In genomic region chr15:80074663-80075373, GRCm38 (mm10) we compare ENCODE assay signal across 11 mouse cellular contexts. TPM values are rescaled to one million over a fixed set of nuclear protein-coding genes. Genes with fewer than 3 reads are reported as not detected.
DNase-seq lines count a peak whose midpoint lies in the region; ATAC-seq lines count a peak whose summit lies in the region.
"Had no signal": no experiment of that assay in that cellular context is flagged by ENCODE, and none has a peak within 500 bp of the region (broad histone marks: within the 10 kb centered on the region; RNA-seq: fewer than 3 reads in every experiment).

No protein-coding gene starts in this region.

- no peak for ATAC-seq in limb, embryonic 12.5 days (ENCODE audit: insufficient number of reproducible peaks, insufficient read depth, low FRiP score, low TSS enrichment, low read depth)
- no peak for ATAC-seq in hindbrain, embryonic 14.5 days (ENCODE audit: low FRiP score)
- ATAC-seq: CD4-positive, CD25-positive, alpha-beta regulatory T cell, adult 4 months had no signal

- peaks cover 37% of the 10 kb centered on the region for H3K36me3 ChIP-seq in limb, embryonic 12.5 days
- H3K36me3 ChIP-seq in hindbrain, embryonic 14.5 days (replicated peaks; ENCODE audit: control insufficient read depth, insufficient read depth): peaks cover 35% of the 10 kb centered on the region

- peak; percentile 86 for DNase-seq in gastrocnemius, adult 18-20 months (ENCODE audit: low spot score)
- DNase-seq in gastrocnemius, postnatal 4 days (ENCODE audit: low spot score in 2 of 2): no peak
- peak; percentile 55 to 67 for DNase-seq in right cerebral cortex, postnatal 10 days (ENCODE audit: low spot score in 2 of 2)
- DNase-seq in right cerebral cortex, adult 2 months (ENCODE audit: low spot score in 2 of 2): no peak
- DNase-seq in yolk sac, embryonic 10.5 days (ENCODE audit: low spot score): peak; percentile 41
- no peak for DNase-seq in hindbrain, embryonic 14.5 days (ENCODE audit: low spot score)
- DNase-seq in thymus, postnatal 36 days: no peak
- DNase-seq: kidney, postnatal 25 days; thymus, adult 18-20 months had no signal

- H3K4me3 ChIP-seq in limb, embryonic 12.5 days (replicated peaks): no peak overlapping the region
- no peak overlapping the region for H3K4me3 ChIP-seq in hindbrain, embryonic 14.5 days (replicated peaks; ENCODE audit: low read length)

- peak overlapping the region; percentile 69; the same call in 1 of the 2 replicates for H3K27ac ChIP-seq in limb, embryonic 12.5 days
- no peak overlapping the region for H3K27ac ChIP-seq in hindbrain, embryonic 14.5 days

- no peak overlapping the region for H3K9ac ChIP-seq in limb, embryonic 12.5 days (replicated peaks)
- no peak overlapping the region for H3K9ac ChIP-seq in hindbrain, embryonic 14.5 days

- H3K4me2 ChIP-seq in limb, embryonic 12.5 days: no peak overlapping the region
- no peak overlapping the region for H3K4me2 ChIP-seq in hindbrain, embryonic 14.5 days (replicated peaks)

- H3K27me3 ChIP-seq in limb, embryonic 12.5 days: no peaks in the 10 kb centered on the region
- H3K27me3 ChIP-seq in hindbrain, embryonic 14.5 days (ENCODE audit: control insufficient read depth, insufficient read depth, low read length): no peaks in the 10 kb centered on the region

- peaks cover 18% of the 10 kb centered on the region for H3K4me1 ChIP-seq in limb, embryonic 12.5 days (replicated peaks)
- no peaks in the 10 kb centered on the region for H3K4me1 ChIP-seq in hindbrain, embryonic 14.5 days (replicated peaks; ENCODE audit: control insufficient read depth, insufficient read depth, low read length)

- WGBS in limb, embryonic 12.5 days: 56% methylated on average over 6 of the region's 6 CpGs
- WGBS in hindbrain, embryonic 14.5 days: 73% methylated on average over 6 of the region's 6 CpGs

- no peaks in the 10 kb centered on the region for H3K9me3 ChIP-seq in limb, embryonic 12.5 days
- H3K9me3 ChIP-seq in hindbrain, embryonic 14.5 days (ENCODE audit: control insufficient read depth, low read length): no peaks in the 10 kb centered on the region

RNA-seq across cellular contexts. Expression of gene Syngr1, which starts 16.3 kb away (rescaled TPM):
- total RNA-seq in gastrocnemius, adult 18-20 months (2021): 10 to 100 TPM; 54.8 to 60.6 TPM
- total RNA-seq in gastrocnemius, postnatal 4 days (2021): 1 to 10 TPM; 8.7 to 8.8 TPM
- polyA plus RNA-seq in limb, embryonic 12.5 days (2016; fragmentation: Nextera tagmentation; extraction: Ambion mirVana): 3.9 and 4.1 TPM in 2 replicates
- polyA plus RNA-seq in hindbrain, embryonic 14.5 days (2014; fragmentation: Nextera tagmentation; extraction: Ambion mirVana): 37.0 and 38.7 TPM in 2 replicates

RNA-seq across cellular contexts. Expression of gene Rpl3, which starts 16.9 kb away (rescaled TPM):
- total RNA-seq in gastrocnemius, adult 18-20 months (2021): 10 to 100 TPM; 37.2 to 48.3 TPM
- total RNA-seq in gastrocnemius, postnatal 4 days (2021): 100 to 1,000 TPM; 475 to 533 TPM
- 981 and 1,001 TPM in 2 replicates for polyA plus RNA-seq in limb, embryonic 12.5 days (2016; fragmentation: Nextera tagmentation; extraction: Ambion mirVana)
- polyA plus RNA-seq in hindbrain, embryonic 14.5 days (2014; fragmentation: Nextera tagmentation; extraction: Ambion mirVana): 685 and 734 TPM in 2 replicates

RNA-seq across cellular contexts. Expression of gene Tab1, which starts 58.1 kb away (rescaled TPM):
- total RNA-seq in gastrocnemius, adult 18-20 months (2021): 10 to 100 TPM; 11.0 to 12.5 TPM
- 10 to 100 TPM; 19.3 to 20.2 TPM for total RNA-seq in gastrocnemius, postnatal 4 days (2021)
- polyA plus RNA-seq in limb, embryonic 12.5 days (2016; fragmentation: Nextera tagmentation; extraction: Ambion mirVana): 49.2 and 49.3 TPM in 2 replicates
- polyA plus RNA-seq in hindbrain, embryonic 14.5 days (2014; fragmentation: Nextera tagmentation; extraction: Ambion mirVana): 32.2 and 36.1 TPM in 2 replicates

Comparison
In these comparisons a context has a peak if more than half of its experiments do, and no peak if none do; other contexts are left out.
1. DNase-seq: peak in gastrocnemius, adult 18-20 months (single experiment), right cerebral cortex, postnatal 10 days (2 of 2) and yolk sac, embryonic 10.5 days (single experiment); none in gastrocnemius, postnatal 4 days (0 of 2), right cerebral cortex, adult 2 months (0 of 2), hindbrain, embryonic 14.5 days (single experiment) and thymus, postnatal 36 days (0 of 2).
2. RNA of gene Syngr1, which starts 16.3 kb away (total RNA-seq): 54.8 to 60.6 TPM in gastrocnemius, adult 18-20 months; 8.7 to 8.8 TPM in gastrocnemius, postnatal 4 days; every median in the first group is over 4 times any median in the second.
3. RNA of gene Rpl3, which starts 16.9 kb away (total RNA-seq): 475 to 533 TPM in gastrocnemius, postnatal 4 days; 37.2 to 48.3 TPM in gastrocnemius, adult 18-20 months; every median in the first group is over 4 times any median in the second.